Mouse (Mus musculus) spleen, adult 18-20 months (tissue): ENCODE measurements at regions not wholly inside any gene's neighbourhood (a gene's known extent, or its start where the extent isn't known, plus 50 kb on each side); places are given as distances from the start of the nearest gene placed in this dataset.
A peak's percentile ranks its signal among the peaks of the same experiment; 100 is the strongest.

Experiments
- DNase-seq, 2 experiments: peaks; one replicate each; pipeline ENCODE4 v3.0.0; 2022; ENCODE audit warnings: mixed read lengths in 2 of 2

DNA sequence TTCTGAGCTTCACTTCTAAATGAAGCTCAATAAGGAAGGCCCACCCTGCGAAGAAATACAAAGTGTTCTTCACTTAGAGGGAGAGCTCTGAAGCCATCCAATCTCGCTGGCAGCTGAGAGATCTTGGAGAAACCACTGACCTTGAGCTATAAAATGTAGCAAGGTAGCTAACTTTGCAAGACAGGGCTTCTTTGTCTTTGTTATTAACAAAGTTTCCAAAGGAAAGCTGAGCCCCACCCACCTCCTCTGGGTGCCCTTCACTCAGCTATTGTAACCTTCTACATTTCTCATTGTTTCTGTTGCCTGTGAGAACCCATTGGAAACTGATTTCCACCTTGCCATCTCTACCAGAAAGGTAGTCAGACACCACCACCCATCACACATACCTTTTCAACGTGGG is 57.2 kb upstream of the Usp9x start:
- no peak for DNase-seq

DNA sequence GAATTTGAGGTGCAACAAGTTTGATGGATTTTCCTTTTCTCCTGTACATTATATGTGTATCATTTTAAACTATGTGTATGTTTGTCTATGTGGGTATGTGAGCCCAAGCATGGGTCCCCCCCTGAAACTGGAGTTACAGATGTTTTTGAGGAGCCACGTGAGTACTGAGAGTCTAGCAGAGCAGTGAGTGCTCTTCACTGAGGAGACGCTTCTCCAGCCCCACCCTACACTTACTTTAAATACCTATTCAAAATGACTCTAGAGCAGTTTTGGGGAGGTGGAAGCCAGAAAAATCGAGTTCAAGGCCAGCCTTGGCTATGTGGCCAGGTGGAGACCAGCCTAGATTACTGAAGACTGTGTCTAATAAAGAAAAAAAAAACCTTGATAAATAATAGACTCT is 58.2 kb upstream of the Usp9x start:
- DNase-seq: no peak

DNA sequence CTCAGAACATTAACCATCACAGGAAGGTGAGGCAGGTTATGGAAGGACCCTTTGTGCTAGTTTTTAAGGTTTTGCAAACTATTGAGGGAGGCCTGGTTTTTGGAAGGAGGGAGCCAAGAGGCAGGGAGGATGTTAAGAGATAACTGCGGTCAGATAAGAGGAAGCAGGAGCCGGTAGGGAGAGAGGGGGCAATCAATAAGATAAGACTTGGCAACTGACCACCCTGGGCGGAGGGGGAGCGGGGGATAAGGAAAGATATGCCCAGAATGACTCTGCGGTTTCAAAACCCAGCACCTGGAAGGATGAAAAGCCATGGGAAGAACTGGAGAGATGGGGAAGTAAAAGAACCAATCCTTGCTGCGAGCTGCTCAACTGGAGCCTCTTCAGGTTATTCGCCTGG is 80.5 kb upstream of the Usp9x start:
- DNase-seq: no peak

DNA sequence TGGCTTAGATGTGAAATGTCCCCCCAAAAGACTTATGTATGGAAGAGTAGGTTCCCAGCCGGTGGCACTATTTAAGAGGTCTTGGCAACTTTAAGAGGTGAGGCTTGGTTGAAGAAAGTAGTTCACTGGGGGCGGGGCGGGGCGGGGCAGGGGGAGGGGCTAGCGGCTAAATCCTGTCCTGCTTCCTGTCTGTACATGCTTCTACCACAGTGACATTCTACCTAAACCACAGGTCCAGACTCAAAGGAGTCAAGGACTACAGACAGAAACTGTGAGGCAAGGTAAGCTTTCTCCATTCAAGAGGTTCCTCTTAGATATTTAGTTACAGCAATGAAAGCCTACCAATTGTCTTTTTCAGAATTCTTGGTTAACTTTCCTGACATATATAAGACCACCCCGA is 93.6 kb upstream of the Usp9x start:
- DNase-seq: no peak

DNA sequence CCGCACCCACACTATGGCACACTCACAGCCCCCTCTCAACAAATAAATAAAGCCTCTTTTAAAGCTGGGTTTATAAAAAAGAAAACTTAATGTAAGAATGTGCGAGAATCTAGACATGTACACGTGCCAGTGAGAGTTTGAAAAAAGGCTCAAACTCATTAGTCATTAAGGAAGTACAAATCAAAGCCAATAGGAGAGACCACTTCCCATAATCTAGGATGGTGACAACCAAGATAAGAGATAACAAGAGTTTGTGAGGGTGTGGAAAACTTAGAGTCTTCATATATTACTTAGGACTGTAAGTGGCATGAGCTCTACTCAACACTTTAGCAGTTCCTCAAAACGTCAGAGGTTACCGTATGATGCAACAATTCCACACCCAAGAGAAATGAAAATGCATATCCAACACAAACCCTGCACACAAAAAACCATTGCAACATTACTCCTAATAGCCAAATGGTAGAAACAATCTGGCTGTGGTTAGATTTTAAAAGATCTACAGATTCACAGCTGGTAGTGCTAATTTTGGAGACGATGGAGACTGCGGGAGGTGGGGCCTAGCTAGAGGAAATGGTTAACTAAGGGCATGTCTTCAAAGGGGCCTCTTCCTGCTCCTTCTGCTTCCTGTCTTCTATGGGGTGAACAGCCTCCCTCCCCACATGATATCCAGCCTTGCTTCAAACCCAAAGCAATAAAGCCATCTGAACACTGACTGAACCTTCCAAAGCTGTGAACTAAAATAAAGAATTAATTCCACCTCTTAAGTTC is 102.1 kb upstream of the Usp9x start:
- no peak for DNase-seq

DNA sequence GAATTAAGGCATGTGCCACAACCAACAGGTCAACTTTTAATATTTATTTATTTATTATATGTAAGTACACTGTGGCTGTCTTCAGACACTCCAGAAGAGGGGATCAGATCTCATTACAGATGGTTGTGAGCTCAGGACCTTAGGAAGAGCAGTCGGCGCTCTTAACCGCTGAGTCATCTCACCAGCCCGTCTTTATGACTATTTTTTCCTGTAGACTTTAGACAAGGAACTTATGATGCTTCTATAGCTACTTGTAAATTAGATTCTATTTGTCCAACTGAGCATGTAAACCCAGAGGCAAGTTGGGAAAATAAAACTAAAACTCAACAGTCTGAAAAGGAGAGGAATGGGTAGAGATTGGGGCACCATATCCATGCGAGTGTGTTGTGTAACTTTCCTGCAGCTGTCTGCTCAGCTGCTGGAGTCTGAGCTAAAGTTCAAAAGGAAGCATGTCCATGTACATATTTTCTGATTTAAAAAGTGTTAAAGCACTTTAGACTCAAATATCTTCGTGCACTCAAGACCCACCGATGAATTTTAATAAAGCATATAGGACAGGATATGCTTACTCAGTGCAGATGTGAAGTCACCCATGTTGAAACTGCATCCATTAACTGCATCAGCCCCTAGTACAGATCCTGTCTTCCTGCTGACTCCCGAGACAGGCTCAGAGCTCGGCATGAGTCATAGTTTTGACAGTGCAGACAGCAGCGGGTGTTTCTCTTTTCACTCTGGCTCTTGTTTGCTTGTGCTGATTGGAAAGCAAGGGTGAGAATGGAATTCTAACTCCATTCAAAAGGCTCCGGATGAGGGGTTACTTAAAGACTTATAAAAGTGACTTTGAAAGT is 111.6 kb upstream of the Usp9x start:
- no peak for DNase-seq

DNA sequence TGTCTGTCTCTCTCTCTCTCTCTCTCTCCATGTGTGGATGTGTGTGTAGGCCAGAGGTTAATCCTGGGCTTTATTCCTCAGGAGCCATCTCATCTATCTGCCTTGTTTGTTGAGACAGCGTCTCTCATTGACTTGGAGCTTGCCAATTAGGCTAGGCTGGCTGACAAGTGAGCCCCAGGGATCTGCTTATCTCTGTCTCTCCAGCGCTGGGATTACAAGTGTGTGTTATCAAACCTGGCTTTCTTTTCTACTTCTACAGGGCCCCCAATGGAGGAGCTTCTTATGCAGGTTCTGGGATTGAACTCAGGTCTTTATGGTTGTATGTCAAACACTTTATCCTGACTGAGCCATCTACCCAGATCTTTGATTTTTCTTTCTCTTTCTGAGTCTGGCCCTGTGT is 112.4 kb upstream of the Usp9x start:
- DNase-seq: no peak

DNA sequence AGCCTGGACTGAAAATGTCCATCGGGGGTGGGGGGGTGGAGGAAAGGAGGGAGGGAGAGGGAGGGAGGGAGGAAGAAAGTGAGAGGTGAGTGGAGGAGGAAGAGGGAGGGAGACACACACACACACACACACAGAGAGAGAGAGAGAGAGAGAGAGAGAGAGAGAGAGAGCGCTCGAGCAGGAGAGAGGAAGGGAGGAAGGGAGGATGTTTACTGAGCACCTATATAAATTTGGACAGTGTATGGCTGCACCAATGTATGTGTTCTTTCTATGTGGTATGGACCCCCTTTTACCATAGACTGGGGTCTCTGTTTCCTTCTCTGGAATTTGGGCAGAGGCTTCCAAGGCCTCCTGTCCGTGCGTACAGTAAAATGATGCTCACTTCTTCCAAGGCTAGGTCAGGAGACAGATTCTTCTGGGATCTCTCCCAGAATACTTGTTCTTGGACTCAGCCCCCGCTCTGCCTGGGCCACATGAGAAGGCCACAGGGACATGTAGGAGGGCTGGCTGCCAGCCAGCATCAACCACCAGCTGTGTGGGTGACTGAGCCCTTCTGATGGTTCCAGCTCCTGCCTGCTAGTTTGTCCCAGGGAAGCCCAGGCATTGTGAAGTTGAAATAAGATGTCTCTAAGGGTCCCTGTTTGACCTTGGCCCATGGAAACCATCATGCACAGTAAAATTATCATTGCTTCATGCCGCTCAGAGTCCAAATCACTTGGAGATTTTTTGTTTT is 120.2 kb upstream of the Usp9x start:
- DNase-seq: no peak

DNA sequence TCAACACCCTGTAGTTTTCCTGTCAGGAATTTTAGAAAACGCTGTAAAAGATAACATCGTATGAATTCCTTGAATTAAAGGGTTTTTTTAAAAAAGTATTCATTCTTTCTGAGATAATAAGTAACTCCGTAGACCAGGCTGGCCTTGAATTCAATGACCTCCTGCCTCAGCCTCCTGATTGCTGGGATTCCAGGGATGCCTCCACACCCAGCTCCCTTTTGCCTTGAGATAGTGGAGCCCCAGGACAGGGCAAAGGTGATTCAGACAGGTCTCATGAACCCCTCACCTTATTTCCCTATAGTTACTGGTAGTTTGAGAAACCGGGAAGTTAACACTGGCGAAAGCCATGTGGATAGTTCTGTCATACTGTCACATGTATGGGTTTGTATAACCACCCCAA is 128.8 kb upstream of the Usp9x start:
- DNase-seq: no peak

DNA sequence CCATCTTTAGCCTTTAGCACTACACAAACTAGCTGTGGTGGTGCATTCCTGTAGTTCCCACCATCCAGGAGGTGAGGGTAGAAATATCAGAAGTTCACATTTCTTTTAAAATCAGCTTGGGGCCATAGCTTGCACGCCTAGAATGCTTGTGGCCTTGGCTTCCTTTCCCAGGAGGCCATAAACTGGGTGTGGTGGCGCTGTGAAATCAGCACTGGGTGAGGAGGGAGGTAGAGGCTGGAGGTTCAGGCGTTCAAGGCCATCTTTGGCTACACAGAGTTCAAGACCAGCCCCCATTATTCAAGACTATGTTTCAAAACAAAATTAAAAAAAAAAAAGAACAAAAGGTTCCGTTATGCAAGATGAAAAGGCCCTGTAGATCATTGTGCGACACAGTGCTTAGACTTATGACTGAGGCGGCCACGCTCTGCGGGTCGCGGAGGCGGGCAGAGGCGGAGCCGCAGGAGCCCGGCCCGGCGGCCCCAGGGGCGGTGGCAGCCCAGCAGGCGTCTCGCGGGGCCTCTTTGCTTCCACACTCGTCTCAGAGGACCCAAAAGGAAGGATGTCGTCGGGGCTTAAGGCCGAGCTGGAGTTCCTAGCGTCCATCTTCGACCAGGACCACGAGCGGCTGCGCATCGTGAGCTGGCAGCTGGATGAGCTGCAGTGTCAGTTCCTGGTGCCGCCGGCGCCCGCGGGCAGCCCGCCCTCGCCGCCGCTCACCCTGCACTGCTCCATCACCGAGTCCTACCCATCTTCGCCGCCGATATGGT is 134.7 kb upstream of the Usp9x start:
- DNase-seq: peak; percentile 35 to 55

DNA sequence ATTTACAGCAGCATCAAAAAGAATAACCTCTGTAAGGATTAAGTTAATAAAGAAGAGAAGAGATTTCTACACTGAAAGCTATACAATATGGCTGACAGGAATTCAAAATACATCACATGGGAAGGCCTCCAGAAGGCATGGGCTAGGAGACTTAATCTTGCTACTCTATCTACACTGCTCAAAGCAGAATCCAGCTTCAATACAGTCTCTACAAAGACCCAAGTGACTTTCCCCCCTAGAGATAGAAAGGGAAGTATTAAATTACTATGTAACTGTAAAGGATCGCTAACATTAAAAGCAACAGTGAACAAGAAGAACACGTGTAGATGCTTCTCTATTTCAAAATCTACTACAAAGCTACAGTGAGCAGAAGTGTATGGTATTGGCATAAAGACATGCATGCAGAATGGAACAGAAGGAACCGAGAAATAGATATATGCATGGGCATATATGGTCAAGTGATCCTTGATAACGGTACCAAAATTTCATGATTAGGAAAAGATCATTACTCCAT is 137.9 kb upstream of the Usp9x start:
- DNase-seq: no peak

DNA sequence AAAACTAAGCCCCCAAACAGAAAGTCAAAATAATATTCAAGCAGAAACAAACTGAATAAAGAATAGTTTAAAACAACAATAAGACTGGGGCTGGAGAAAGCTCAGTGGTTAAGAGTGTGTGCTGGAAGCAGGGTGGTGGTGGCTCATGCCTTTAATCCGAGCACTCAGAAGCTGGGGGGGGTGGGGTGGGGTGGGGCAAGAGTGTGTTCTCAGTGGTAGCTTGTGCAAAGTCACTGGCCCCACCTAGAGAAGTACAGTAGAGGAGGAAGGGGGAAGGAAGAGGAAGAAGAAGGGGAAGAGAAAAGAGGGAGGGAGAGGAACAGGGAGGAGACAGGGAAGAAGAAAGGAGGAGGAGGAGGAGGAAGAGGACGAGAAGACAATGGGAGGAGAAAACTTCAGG is 141.1 kb upstream of the Usp9x start:
- no peak for DNase-seq

DNA sequence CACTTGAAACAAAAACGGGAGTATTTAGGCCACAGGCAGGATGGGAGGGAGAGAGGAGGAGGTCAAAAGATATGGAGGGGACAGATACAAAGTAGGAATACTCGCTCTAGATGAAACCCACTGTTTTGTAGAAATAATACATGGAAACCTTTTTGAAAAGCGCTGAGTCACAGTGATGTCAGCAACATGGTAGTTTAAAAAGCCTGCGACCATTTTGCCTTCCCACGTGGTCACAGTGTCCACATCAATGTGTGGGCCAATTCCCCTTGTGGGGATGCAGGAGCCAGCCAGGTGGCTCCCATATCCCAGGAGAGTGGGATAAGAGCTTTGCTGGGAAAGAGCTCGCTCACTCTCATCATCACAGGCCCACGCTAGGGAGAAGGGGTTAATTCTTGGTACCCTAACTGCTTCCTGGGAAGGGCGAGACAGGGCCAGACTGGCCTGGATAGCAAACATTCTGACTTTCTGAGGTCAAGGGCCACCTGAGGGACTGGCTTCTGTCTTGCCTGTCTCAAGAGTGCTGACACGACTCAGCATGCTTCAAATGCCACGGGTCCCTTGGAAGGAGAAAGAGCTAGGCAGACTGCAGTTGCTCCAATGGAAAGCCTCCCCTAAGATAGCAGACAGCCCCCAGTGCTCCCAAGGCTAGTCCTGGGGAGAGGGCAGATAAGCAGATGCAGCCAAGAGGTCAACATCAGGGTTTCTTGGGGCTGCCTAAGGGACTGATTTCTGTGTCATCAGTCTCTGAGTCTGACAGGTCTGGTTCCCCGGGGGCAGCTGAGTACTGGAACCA is 143.3 kb upstream of the Usp9x start:
- DNase-seq: no peak

DNA sequence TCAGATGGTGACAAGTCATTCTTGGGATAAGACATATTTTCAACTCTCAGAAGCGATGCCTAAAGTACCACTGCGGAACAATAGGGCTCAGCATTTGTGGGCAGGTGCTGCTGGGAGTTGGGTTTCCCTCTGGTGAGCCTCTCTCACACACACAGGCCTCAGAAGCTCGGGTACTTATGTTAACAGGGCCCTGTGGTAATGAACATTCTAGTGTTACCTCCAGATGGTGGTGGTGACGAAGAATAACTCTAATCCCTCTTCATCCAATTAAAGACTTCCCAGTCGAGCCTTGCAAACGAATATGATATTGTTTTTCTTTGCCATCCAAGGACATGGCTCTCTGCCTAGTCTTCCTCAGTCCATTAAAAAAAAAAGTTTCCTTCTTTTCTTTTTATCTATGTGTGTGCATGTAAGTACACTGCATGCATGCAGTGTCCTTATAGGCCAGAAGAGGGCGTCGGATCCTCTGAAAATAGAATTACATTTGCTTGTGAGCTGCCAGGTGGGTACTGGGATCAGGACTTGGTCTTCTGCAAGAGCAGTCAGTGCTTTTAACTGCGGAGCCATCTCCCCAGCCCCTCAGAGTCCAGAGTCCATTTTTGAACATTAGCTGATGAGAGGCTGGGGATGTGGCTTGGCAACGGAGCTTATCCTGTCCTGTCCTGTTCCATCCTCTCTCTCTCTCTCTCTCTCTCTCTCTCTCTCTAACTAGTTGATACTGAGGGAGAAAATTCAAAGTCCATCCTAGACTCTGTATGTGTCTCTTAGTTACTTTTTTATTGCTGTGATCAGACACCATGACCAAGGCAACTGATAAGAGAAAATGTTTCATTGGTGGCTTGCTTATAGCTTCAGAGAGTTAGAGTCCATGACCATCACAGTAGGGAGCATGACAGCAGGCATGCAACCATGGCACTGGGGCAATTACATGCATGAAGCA is 146.3 kb upstream of the Usp9x start:
- no peak for DNase-seq

DNA sequence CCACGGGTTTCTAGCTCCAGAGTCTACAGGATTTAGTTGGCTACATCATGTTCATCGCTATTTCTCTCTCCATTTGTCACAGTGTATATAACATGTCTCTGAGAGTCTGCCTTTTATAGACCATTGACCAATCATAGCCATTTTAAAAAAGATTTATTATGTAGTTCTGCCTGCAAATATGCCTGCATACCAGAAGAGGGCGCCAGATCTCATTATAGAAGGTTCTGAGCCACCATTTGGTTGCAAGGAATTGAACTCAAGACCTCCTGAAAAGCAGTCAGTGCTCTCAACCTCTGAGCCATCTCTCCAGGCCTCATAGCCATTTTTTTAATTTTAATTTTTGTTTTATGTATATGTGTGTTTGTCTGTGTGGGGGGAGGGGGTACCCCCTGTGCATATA is 151.7 kb upstream of the Usp9x start:
- DNase-seq: no peak

DNA sequence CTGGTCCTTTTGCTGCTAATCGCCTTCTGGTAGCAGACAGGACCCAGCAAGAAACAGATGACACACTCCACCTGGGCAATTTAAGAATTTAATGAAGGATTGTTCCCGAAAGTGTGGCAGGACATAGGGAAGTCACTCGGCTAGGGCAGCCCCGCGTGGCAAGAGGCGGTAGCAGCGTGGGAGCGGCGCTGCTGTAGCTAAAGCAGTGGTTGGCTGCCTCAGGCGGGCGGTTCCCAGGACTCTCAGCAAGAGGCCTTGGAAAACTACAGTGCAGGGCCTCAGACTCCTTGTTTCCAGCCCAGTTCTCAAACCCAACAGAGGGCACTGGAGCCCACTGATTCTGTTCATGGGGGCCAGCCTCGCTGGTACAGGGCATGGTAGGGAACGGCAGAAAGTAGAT is 154.2 kb upstream of the Usp9x start:
- DNase-seq: no peak

DNA sequence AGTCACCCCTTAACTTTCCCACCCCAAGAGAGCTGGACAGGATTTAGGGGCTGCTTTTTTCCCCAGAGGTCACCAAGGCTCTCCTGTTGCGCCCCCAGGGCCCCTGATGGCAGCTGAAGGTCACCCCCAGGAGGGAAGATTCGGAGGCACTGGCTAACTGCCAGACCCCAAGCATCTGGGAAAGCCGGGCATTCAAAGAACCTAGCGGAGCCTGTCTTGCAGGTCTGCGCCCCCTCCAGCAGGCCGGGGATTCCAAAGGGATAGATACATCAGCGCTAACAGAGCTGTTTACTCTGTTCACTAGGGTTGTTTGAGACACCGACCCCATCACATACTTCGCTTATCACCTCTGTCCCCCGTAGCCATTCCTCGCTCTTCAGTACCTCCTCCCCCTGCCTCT is 154.6 kb upstream of the Usp9x start:
- DNase-seq: no peak

DNA sequence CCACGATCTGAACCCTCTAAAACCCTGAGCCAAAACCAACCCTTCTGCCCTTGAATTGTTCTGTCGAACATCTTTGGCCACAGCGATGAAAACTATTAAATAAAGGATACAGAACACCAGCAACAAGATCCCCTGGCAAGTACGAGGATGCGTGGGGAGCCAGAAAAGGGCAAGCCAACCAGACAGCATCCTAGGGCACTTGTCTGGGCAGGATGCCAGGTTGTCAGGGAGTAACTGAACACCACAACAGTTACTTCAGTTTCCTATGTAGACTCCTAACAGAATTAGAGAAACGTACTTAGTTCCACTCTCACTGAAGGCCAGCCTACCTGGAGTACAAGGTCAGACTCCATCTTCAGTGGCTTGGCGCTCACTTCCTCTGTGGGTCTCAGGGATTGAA is 138.4 kb upstream of the Med14 start:
- DNase-seq: no peak

DNA sequence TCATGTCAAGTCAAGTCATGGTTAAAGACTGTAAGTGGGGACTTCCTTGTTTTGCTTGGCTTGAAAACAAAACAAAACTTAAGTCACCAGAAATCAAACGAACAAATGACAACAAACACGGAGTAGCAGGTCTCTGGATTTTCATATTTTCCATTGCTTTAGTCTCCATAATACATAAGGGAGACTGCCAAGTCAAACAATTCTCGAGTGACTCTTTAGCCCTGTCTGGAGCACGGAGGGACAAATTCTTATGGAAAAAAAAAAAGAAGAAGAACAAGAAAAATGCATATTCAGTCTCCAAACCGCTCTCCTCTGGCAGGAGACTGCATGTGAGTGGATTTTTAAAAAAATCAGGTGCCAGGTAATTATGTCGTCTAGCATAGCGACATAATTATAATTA is 129.6 kb upstream of the Med14 start:
- DNase-seq: no peak

DNA sequence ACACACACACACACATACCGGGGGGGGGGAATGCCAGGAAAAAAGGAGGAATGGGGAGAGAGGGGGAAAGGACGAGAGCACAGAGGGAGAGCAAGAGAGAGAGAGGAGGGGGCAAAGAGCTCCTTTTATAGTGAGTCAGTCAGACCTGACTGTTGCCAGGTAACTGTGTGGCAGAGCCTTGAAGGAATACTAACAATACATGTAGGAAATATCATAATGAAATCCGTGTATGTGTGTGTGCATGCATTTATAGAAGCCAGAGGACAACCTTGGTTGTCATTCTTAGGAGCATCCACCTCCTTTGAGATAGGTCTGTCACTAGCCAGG is 127.6 kb upstream of the Med14 start:
- DNase-seq: no peak
